Mouse (Mus musculus): ENCODE results near the gene Lrrn4cl. TPM values are rescaled to one million over a fixed set of nuclear protein-coding genes. Genes with fewer than 3 reads are reported as not detected.
"Not testable (repeated sequence)": the region's sequence is repeated elsewhere in the genome, so short reads cannot be mapped to it uniquely, and the experiment has no call there.

Lrrn4cl gene
- polyA plus RNA-seq, 1 experiment: 1.5 TPM

DNA sequence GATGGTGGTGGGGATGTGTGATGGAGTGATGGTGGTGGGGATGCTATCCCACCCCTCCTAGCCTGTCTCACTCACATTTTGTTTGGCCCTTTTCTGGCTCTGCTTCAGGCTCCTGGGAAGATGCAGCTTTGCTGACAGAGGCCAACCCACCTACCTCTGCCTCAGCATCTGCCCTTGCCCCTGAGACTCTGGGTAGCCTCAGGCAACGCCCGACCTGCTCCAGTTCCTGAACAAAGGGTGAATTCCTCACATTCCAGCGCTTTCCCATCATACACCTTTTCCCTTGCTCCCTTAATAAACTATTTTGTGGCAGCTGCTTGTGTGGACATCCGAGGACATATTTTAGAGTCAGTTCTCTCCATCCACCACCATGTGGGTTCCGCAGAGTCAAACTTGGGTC is 2.2 kb upstream of the Lrrn4cl start:
- no peak for TF ChIP-seq CTCF (conservative IDR thresholded peaks at IDR 0.05; ENCODE audit: insufficient read depth, insufficient read length, low read depth, low read length)
- no peak for TF ChIP-seq POLR2A (IDR thresholded peaks at IDR 0.05; ENCODE audit: low read depth, low read length)
- H3K36me3 ChIP-seq (ENCODE audit: control insufficient read depth, insufficient read depth, low read length): peaks cover 1% of the 10 kb centered on the region; the same call in 1 of the 2 replicates
- no peak overlapping the region for H3K27ac ChIP-seq (ENCODE audit: insufficient read depth, low read depth, low read length)
- H3K4me3 ChIP-seq (ENCODE audit: insufficient read depth, low read depth, low read length): no peak overlapping the region
- WGBS: 53% methylated on average over 5 of the region's 5 CpGs
- H3K27me3 ChIP-seq (replicated peaks; ENCODE audit: control insufficient read depth, insufficient read depth, low read length): no peaks in the 10 kb centered on the region
- no peak for DNase-seq
- H3K4me1 ChIP-seq (ENCODE audit: control insufficient read depth, insufficient read depth, low read length): no peaks in the 10 kb centered on the region

GRCm38 (mm10) chr19:8851639-8852038 is 1.1 kb downstream of the Lrrn4cl start:
- Histone ChIP-seq H3K36me3 (ENCODE audit: control insufficient read depth, insufficient read depth, low read length) (peaks cover under 1% of the 10 kb centered on the region; the same call in 1 of the 2 replicates), H3K4me3 (ENCODE audit: insufficient read depth, low read depth, low read length) (no peak overlapping the region), H3K27ac (ENCODE audit: insufficient read depth, low read depth, low read length) (no peak overlapping the region), H3K27me3 (replicated peaks; ENCODE audit: control insufficient read depth, insufficient read depth, low read length) (no peaks in the 10 kb centered on the region), H3K4me1 (ENCODE audit: control insufficient read depth, insufficient read depth, low read length) (no peaks in the 10 kb centered on the region)
- no peak for DNase-seq
- TF ChIP-seq POLR2A (IDR thresholded peaks at IDR 0.05; ENCODE audit: low read depth, low read length): no peak
- 0 out of 2 replicates have a peak, but pooled peaks have one; percentile 22 for TF ChIP-seq CTCF (conservative IDR thresholded peaks at IDR 0.05; ENCODE audit: insufficient read depth, insufficient read length, low read depth, low read length)
- WGBS: 68% methylated on average over 7 of the region's 7 CpGs

DNA sequence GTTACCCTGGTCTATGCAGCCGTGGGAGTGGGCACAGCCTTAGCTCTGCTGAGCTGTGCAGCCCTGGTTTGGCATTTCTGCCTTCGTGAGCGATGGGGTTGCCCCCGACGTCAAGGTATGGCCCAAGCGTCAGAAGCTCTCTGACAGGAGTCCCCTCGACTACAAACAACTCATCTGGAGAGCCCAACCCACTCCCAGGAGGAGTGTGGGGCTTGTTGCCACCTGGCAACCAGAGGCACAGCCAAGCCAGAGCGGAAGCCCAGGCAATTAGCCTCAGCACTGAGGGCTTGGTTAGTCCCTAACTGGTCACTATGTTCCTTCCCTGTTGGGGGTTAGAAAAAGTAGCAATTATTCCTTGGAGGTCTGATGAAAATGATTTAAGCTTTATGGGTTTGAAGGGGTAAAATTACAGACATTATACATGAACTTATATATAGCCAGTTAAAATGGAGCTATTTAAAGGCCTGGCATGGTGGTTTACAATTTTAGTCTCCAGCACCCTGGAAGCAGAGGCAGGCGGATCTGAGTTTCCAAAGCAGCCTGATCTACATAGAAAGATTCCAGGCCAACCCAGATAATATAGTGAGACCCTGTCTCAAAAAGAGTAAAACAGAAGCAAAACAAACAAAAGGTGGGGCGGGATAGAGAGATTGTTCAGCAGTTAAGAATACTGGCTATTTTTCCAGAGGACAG is 1.8 kb downstream of the Lrrn4cl start:
- H3K4me3 ChIP-seq (ENCODE audit: insufficient read depth, low read depth, low read length): no peak overlapping the region
- 67% methylated on average over 10 of the region's 10 CpGs for WGBS
- no peaks in the 10 kb centered on the region for H3K4me1 ChIP-seq (ENCODE audit: control insufficient read depth, insufficient read depth, low read length)
- H3K36me3 ChIP-seq (ENCODE audit: control insufficient read depth, insufficient read depth, low read length): no peaks in the 10 kb centered on the region
- H3K27me3 ChIP-seq (replicated peaks; ENCODE audit: control insufficient read depth, insufficient read depth, low read length): no peaks in the 10 kb centered on the region
- no peak for DNase-seq
- no peak for TF ChIP-seq CTCF (conservative IDR thresholded peaks at IDR 0.05; ENCODE audit: insufficient read depth, insufficient read length, low read depth, low read length)
- TF ChIP-seq POLR2A (IDR thresholded peaks at IDR 0.05; ENCODE audit: low read depth, low read length): no peak
- no peak overlapping the region for H3K27ac ChIP-seq (ENCODE audit: insufficient read depth, low read depth, low read length)

- DNase-seq: no peak
- WGBS: 76% methylated on average over 3 of the region's 3 CpGs
- Histone ChIP-seq H3K27ac (ENCODE audit: insufficient read depth, low read depth, low read length) (no peak overlapping the region), H3K4me3 (ENCODE audit: insufficient read depth, low read depth, low read length) (no peak overlapping the region), H3K27me3 (replicated peaks; ENCODE audit: control insufficient read depth, insufficient read depth, low read length) (no peaks in the 10 kb centered on the region), H3K36me3 (ENCODE audit: control insufficient read depth, insufficient read depth, low read length) (no peaks in the 10 kb centered on the region), H3K4me1 (ENCODE audit: control insufficient read depth, insufficient read depth, low read length) (no peaks in the 10 kb centered on the region)
- no peak for TF ChIP-seq POLR2A (IDR thresholded peaks at IDR 0.05; ENCODE audit: low read depth, low read length)
- TF ChIP-seq CTCF (conservative IDR thresholded peaks at IDR 0.05; ENCODE audit: insufficient read depth, insufficient read length, low read depth, low read length): no peak
These were observed 2.5 kb downstream of the Lrrn4cl start for GRCm38 (mm10) chr19:8853117-8853516.

- no peak overlapping the region for H3K4me3 ChIP-seq (ENCODE audit: insufficient read depth, low read depth, low read length)
- no peaks in the 10 kb centered on the region for H3K27me3 ChIP-seq (replicated peaks; ENCODE audit: control insufficient read depth, insufficient read depth, low read length)
- no peak overlapping the region for H3K27ac ChIP-seq (ENCODE audit: insufficient read depth, low read depth, low read length)
- no peaks in the 10 kb centered on the region for H3K4me1 ChIP-seq (ENCODE audit: control insufficient read depth, insufficient read depth, low read length)
- TF ChIP-seq CTCF (conservative IDR thresholded peaks at IDR 0.05; ENCODE audit: insufficient read depth, insufficient read length, low read depth, low read length) (peak; percentile 86), POLR2A (IDR thresholded peaks at IDR 0.05; ENCODE audit: low read depth, low read length) (no peak)
- peak; percentile 66 for DNase-seq
- WGBS: 26% methylated on average over 4 of the region's 4 CpGs
- no peaks in the 10 kb centered on the region for H3K36me3 ChIP-seq (ENCODE audit: control insufficient read depth, insufficient read depth, low read length)
These were observed 7.1 kb downstream of the Lrrn4cl start for GRCm38 (mm10) chr19:8857689-8858088.

DNA sequence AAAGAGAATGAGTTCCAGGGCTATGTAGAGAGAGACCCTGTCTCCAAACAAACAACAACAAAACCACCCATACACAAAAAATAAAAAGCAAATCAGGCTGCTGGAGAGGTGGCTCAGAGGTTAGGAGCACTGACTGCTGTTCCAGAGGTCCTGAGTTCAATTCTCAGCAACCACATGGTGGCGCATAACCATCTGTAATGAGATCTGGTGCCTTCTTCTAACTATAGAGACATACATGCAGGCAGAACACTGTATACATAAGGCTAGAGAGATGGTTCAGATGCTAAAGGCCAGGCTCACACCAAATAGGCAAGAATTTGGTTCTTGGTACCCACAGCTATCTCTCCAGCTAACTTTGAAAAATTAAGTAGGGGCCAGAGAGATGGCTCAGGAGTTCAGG is 8.4 kb downstream of the Lrrn4cl start:
- TF ChIP-seq CTCF (conservative IDR thresholded peaks at IDR 0.05; ENCODE audit: insufficient read depth, insufficient read length, low read depth, low read length): peak; percentile 35; the same call in 1 of the 2 replicates
- TF ChIP-seq POLR2A (IDR thresholded peaks at IDR 0.05; ENCODE audit: low read depth, low read length): no peak
- Histone ChIP-seq H3K4me3 (ENCODE audit: insufficient read depth, low read depth, low read length) (no peak overlapping the region), H3K36me3 (ENCODE audit: control insufficient read depth, insufficient read depth, low read length) (no peaks in the 10 kb centered on the region), H3K27me3 (replicated peaks; ENCODE audit: control insufficient read depth, insufficient read depth, low read length) (no peaks in the 10 kb centered on the region), H3K4me1 (ENCODE audit: control insufficient read depth, insufficient read depth, low read length) (no peaks in the 10 kb centered on the region), H3K27ac (ENCODE audit: insufficient read depth, low read depth, low read length) (no peak overlapping the region)
- WGBS: 27% methylated on average over 1 of the region's 1 CpGs
- peak; percentile 47 for DNase-seq

DNA sequence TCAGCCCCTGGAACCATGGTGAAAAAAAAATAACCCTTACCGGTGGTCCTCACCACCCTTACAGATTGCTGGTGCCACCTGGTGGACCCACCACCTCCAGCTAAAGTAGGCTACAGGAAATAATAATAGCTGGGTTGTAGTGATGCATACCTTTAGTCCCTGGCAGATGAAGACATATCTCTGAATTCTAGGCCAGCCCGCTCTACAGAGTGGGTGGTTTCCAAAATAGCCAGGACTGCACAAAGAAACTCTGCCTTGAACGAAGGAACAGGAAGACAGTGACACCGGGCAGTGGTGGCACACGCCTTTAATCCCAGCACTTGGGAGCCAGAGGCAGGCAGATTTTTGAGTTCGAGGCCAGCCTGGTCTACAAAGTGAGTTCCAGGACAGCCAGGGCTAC is 13.7 kb downstream of the Lrrn4cl start:
- no peak overlapping the region for H3K27ac ChIP-seq (ENCODE audit: insufficient read depth, low read depth, low read length)
- no peaks in the 10 kb centered on the region for H3K27me3 ChIP-seq (replicated peaks; ENCODE audit: control insufficient read depth, insufficient read depth, low read length)
- TF ChIP-seq POLR2A (IDR thresholded peaks at IDR 0.05; ENCODE audit: low read depth, low read length): no peak
- WGBS: 83% methylated on average over 6 of the region's 6 CpGs
- H3K4me3 ChIP-seq (ENCODE audit: insufficient read depth, low read depth, low read length): no peak overlapping the region
- H3K36me3 ChIP-seq (ENCODE audit: control insufficient read depth, insufficient read depth, low read length): no peaks in the 10 kb centered on the region
- DNase-seq: no peak
- H3K4me1 ChIP-seq (ENCODE audit: control insufficient read depth, insufficient read depth, low read length): no peaks in the 10 kb centered on the region

GRCm38 (mm10) chr19:8870381-8870780 is 19.8 kb downstream of the Lrrn4cl start:
- not testable (repeated sequence) for DNase-seq; H3K27me3 ChIP-seq (replicated peaks; ENCODE audit: control insufficient read depth, insufficient read depth, low read length); H3K4me1 ChIP-seq (ENCODE audit: control insufficient read depth, insufficient read depth, low read length); H3K4me3 ChIP-seq (ENCODE audit: insufficient read depth, low read depth, low read length); H3K27ac ChIP-seq (ENCODE audit: insufficient read depth, low read depth, low read length); H3K36me3 ChIP-seq (ENCODE audit: control insufficient read depth, insufficient read depth, low read length)
- 67% methylated on average over 3 of the region's 3 CpGs for WGBS

Data from kidney, adult 2 months (tissue).